Mouse (Mus musculus): ENCODE measurements around the gene Tnfsfm13. TPM values are rescaled to one million over a fixed set of nuclear protein-coding genes. Genes with fewer than 3 reads are reported as not detected.

Tnfsfm13 gene
- polyA plus RNA-seq, 1 experiment from 2014 or later = 4.4 TPM

GRCm38 (mm10) chr11:69680136-69680855 lies 15.6 kb downstream of the Tnfsfm13 start:
- 89% methylated on average over 30 of the region's 30 CpGs for WGBS
- peak overlapping the region; percentile 95 for H3K4me2 ChIP-seq
- H3K9ac ChIP-seq = peak overlapping the region; percentile 78; the same call in 1 of the 2 replicates
- H3K4me3 ChIP-seq (ENCODE audit: low read depth, low read length) = peak overlapping the region; percentile 87
- no peak for TF ChIP-seq CTCF (IDR thresholded peaks at IDR 0.05; ENCODE audit: low read depth)
- no peaks in the 10 kb centered on the region for H3K9me3 ChIP-seq (ENCODE audit: low read depth, low read length)
- H3K27me3 ChIP-seq (ENCODE audit: insufficient read depth, low read length) = no peaks in the 10 kb centered on the region
- peaks cover 53% of the 10 kb centered on the region for H3K36me3 ChIP-seq (ENCODE audit: insufficient read depth)
- peaks cover 6% of the 10 kb centered on the region; the same call in 1 of the 2 replicates for H3K4me1 ChIP-seq (ENCODE audit: insufficient read depth)
- H3K27ac ChIP-seq (ENCODE audit: low read depth) = no peak overlapping the region
- no peak for DNase-seq
- no peak for ATAC-seq (ENCODE audit: insufficient read depth)

- no peak for DNase-seq
- H3K4me2 ChIP-seq = no peak overlapping the region
- no peak overlapping the region for H3K4me3 ChIP-seq (ENCODE audit: low read depth, low read length)
- peaks cover 65% of the 10 kb centered on the region for H3K36me3 ChIP-seq (ENCODE audit: insufficient read depth)
- no peak for ATAC-seq (ENCODE audit: insufficient read depth)
- H3K9ac ChIP-seq = no peak overlapping the region
- H3K27me3 ChIP-seq (ENCODE audit: insufficient read depth, low read length) = no peaks in the 10 kb centered on the region
- TF ChIP-seq CTCF (IDR thresholded peaks at IDR 0.05; ENCODE audit: low read depth) = no peak
- H3K4me1 ChIP-seq (ENCODE audit: insufficient read depth) = peaks cover 6% of the 10 kb centered on the region; the same call in 1 of the 2 replicates
- no peaks in the 10 kb centered on the region for H3K9me3 ChIP-seq (ENCODE audit: low read depth, low read length)
- no peak overlapping the region for H3K27ac ChIP-seq (ENCODE audit: low read depth)
- WGBS = 100% methylated on average over 2 of the region's 2 CpGs
These were observed 16.8 kb downstream of the Tnfsfm13 start for GRCm38 (mm10) chr11:69679144-69679543.

DNA sequence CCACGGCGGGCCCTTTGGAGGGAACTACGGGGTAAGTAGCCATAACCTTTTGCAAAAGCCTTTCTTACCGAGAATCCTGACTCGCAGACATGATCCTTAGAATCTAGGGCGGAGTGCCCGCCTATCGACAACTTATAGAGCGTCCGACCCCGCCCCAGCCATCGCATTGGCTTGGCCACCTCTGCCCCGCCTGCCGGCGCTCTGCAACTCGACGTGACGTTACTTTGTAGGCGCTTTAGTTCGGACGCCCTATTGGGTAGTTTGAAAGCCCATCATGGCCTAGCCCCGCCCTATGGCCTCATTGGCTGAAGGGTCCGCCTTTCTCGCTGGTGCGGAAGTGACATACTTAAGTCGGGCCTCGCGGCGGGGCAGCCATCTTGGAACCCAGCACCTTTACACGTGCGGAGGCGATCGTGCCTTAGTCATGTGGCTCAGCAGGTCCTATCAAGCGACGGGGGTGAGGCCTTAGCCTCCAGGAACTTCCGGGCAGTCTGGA lies 23.6 kb downstream of the Tnfsfm13 start, which contains the start of gene Eif4a1:
Gene Eif4a1, minus strand, starts transcription at position 213 of the 496 bp plus-strand sequence.
- H3K36me3 ChIP-seq (ENCODE audit: insufficient read depth) = peaks cover 78% of the 10 kb centered on the region
- 0% methylated on average over 36 of the region's 36 CpGs for WGBS
- peaks cover 2% of the 10 kb centered on the region for H3K4me1 ChIP-seq (ENCODE audit: insufficient read depth)
- DNase-seq (peak; percentile 100), ATAC-seq (ENCODE audit: insufficient read depth) (peak; percentile 97)
- no peak for TF ChIP-seq CTCF (IDR thresholded peaks at IDR 0.05; ENCODE audit: low read depth)
- H3K27ac ChIP-seq (ENCODE audit: low read depth) = peak within 1 kb of the TSS; percentile 99
- no peaks in the 10 kb centered on the region for H3K27me3 ChIP-seq (ENCODE audit: insufficient read depth, low read length)
- no peaks in the 10 kb centered on the region for H3K9me3 ChIP-seq (ENCODE audit: low read depth, low read length)
- peak within 1 kb of the TSS; percentile 96 for H3K4me2 ChIP-seq
- peak within 1 kb of the TSS; percentile 99 for H3K4me3 ChIP-seq (ENCODE audit: low read depth, low read length)
- H3K9ac ChIP-seq = peak within 1 kb of the TSS; percentile 100

- peak; percentile 2; the same call in 1 of the 2 replicates for ATAC-seq (ENCODE audit: insufficient read depth)
- Histone ChIP-seq H3K9me3 (ENCODE audit: low read depth, low read length) (no peaks in the 10 kb centered on the region), H3K4me3 (ENCODE audit: low read depth, low read length) (peak overlapping the region; percentile 99), H3K9ac (peak overlapping the region; percentile 100), H3K27me3 (ENCODE audit: insufficient read depth, low read length) (no peaks in the 10 kb centered on the region), H3K27ac (ENCODE audit: low read depth) (peak overlapping the region; percentile 99), H3K4me2 (peak overlapping the region; percentile 96), H3K4me1 (ENCODE audit: insufficient read depth) (peaks cover 2% of the 10 kb centered on the region), H3K36me3 (ENCODE audit: insufficient read depth) (peaks cover 76% of the 10 kb centered on the region)
- TF ChIP-seq CTCF (IDR thresholded peaks at IDR 0.05; ENCODE audit: low read depth) = no peak
- WGBS = under 1% methylated on average over 43 of the region's 43 CpGs
- DNase-seq = no peak
These were observed 24.2 kb downstream of the Tnfsfm13 start for GRCm38 (mm10) chr11:69671726-69672124.

GRCm38 (mm10) chr11:69670786-69671725 lies 24.8 kb downstream of the Tnfsfm13 start:
- no peak for TF ChIP-seq CTCF (IDR thresholded peaks at IDR 0.05; ENCODE audit: low read depth)
- peak overlapping the region; percentile 96 for H3K4me2 ChIP-seq
- H3K27ac ChIP-seq (ENCODE audit: low read depth) = peak overlapping the region; percentile 99
- under 1% methylated on average over 60 of the region's 61 CpGs for WGBS
- DNase-seq (peak; percentile 95), ATAC-seq (ENCODE audit: insufficient read depth) (peak; percentile 62)
- peak overlapping the region; percentile 99 for H3K4me3 ChIP-seq (ENCODE audit: low read depth, low read length)
- no peaks in the 10 kb centered on the region for H3K9me3 ChIP-seq (ENCODE audit: low read depth, low read length)
- peaks cover 2% of the 10 kb centered on the region for H3K4me1 ChIP-seq (ENCODE audit: insufficient read depth)
- H3K27me3 ChIP-seq (ENCODE audit: insufficient read depth, low read length) = no peaks in the 10 kb centered on the region
- peaks cover 76% of the 10 kb centered on the region for H3K36me3 ChIP-seq (ENCODE audit: insufficient read depth)
- peak overlapping the region; percentile 100 for H3K9ac ChIP-seq

DNA sequence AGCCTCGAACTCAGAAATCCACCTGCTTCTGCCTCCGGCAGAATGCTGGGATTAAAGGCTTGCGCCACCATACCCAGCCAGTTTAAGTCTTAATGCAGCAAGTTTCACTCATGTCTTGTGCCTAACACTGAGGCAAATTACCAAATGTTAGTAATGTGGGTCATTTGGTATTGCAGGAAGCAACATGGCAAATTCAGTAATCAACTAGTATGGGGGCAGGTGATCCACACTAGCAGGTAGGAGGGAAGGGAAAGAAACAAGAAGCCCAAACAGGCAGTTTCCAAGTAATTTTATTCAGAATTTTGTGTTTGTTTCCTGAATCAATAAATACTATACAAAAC lies 29.3 kb downstream of the Tnfsfm13 start:
- peaks cover 73% of the 10 kb centered on the region for H3K36me3 ChIP-seq (ENCODE audit: insufficient read depth)

More for the DNA sequence above, 29.3 kb downstream of the Tnfsfm13 start:
- DNase-seq = no peak
- Histone ChIP-seq H3K27me3 (ENCODE audit: insufficient read depth, low read length) (no peaks in the 10 kb centered on the region), H3K4me3 (ENCODE audit: low read depth, low read length) (no peak overlapping the region), H3K4me2 (no peak overlapping the region), H3K4me1 (ENCODE audit: insufficient read depth) (peaks cover 5% of the 10 kb centered on the region), H3K9ac (no peak overlapping the region), H3K9me3 (ENCODE audit: low read depth, low read length) (no peaks in the 10 kb centered on the region), H3K27ac (ENCODE audit: low read depth) (no peak overlapping the region)
- no peak for TF ChIP-seq CTCF (IDR thresholded peaks at IDR 0.05; ENCODE audit: low read depth)
- 79% methylated on average over 3 of the region's 3 CpGs for WGBS
- no peak for ATAC-seq (ENCODE audit: insufficient read depth)

Data from lung, embryonic 14.5 days (tissue).